Mouse (Mus musculus) heart, adult 2 months (tissue): ENCODE results near the gene Maml3. TPM values are rescaled to one million over a fixed set of nuclear protein-coding genes. Genes with fewer than 3 reads are reported as not detected.

Experiments
- DNase-seq, 2 experiments: peaks; one replicate each; pipeline ENCODE4 v3.0.0; 2021
- H3K27ac ChIP-seq: fragments of 200-600 bp; 2 replicates; pipeline ENCODE4 v1.8.1; 2022
- H3K27me3 ChIP-seq: fragments of 200-500 bp; 2 replicates; pipeline ENCODE4 v1.6.1; 2012; ENCODE audit warnings: mild to moderate bottlenecking, low read length, inconsistent platforms, mixed read lengths; ENCODE audit not compliant: control insufficient read depth, insufficient read depth
- H3K36me3 ChIP-seq: fragments of 200-500 bp; 2 replicates; pipeline ENCODE4 v1.6.1; 2012; ENCODE audit warnings: low read length, inconsistent platforms; ENCODE audit not compliant: control insufficient read depth, insufficient read depth
- H3K4me1 ChIP-seq: fragments of 200-500 bp; 2 replicates; pipeline ENCODE4 v1.6.1; 2011; ENCODE audit warnings: low read length; ENCODE audit not compliant: control insufficient read depth, insufficient read depth
- H3K4me3 ChIP-seq: fragments of 200-600 bp; 2 replicates; pipeline ENCODE4 v1.8.1; 2022
- H3K79me2 ChIP-seq: fragments of 200-500 bp; replicated peaks from 2 replicates; pipeline ENCODE4 v1.6.1; 2012; ENCODE audit warnings: mild to moderate bottlenecking, inconsistent platforms, low read length, moderate library complexity, mixed read lengths; ENCODE audit not compliant: control insufficient read depth, insufficient read depth
- H3K9ac ChIP-seq: fragments of 200-500 bp; 2 replicates; pipeline ENCODE4 v1.6.1; 2012; ENCODE audit warnings: low read depth, mild to moderate bottlenecking, control low read depth, inconsistent platforms, low read length, mixed read lengths
- CTCF ChIP-seq: fragments of 200-600 bp; IDR thresholded peaks from 2 replicates; pipeline ENCODE4 v1.8.1; 2022; ENCODE audit warnings: antibody characterized with exemption, mild to moderate bottlenecking, moderate library complexity
- EP300 ChIP-seq: fragments of 200-500 bp; IDR thresholded peaks from 2 replicates; pipeline ENCODE4 v1.6.1; 2011; ENCODE audit warnings: low read depth, low read length, control low read depth; ENCODE audit not compliant: insufficient read depth
- POLR2A ChIP-seq: fragments of 200-500 bp; IDR thresholded peaks from 2 replicates; pipeline ENCODE4 v1.6.1; 2011; ENCODE audit warnings: mild to moderate bottlenecking, low read depth, low read length, control low read depth; ENCODE audit not compliant: insufficient read depth
- WGBS: fragments of 180-500 bp; shearing (Covaris S2); methylation state at CpG from one replicate; pipeline ENCODE4 v1.1.7; 2018; 5-methylcytosine and 5-hydroxymethylcytosine counted together
- intact Hi-C: fragments of 180-260 bp; cut with DNase I; formaldehyde crosslinking; loops from one replicate; pipeline ENCODE4 v1.15.1; 2025
- polyA plus RNA-seq: library from polyadenylated mRNA; depleted of rRNA; stranded (reverse); fragments of >200 nt; gene quantifications from 2 replicates; pipeline ENCODE4 v1.2.3, GENCODE M21; 2012
- total RNA-seq, 2 experiments: library from RNA; stranded (reverse); gene quantifications; 2 replicates each; pipeline ENCODE4 v1.2.3; 2021

Gene Maml3
- total and polyA plus RNA-seq, 3 experiments = 1.9 to 2.8 (median 2.7) TPM

DNA sequence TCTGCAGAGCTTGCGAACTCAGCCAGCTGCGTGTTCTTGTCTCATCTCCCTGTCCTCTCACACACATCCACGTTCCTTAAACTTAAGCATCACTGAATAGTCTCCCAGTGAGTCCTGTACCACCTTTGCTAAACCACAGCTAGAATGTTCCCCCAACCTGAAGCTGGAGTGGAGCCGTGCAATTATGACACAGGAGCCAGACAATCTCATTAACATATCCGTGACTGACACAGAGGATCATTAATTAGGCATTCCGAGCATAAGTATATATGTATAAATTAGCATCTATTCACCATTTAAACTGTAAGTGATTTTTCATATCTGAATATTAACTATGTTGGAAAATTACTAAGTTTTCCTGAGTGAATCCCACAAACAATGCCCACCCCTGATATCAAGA is 181.1 kb downstream of the Maml3 start:
- no peak overlapping the region for H3K4me3 ChIP-seq
- no peak overlapping the region for H3K27ac ChIP-seq
- DNase-seq = no peak
- no peaks in the 10 kb centered on the region for H3K27me3 ChIP-seq
- no peaks in the 10 kb centered on the region for H3K4me1 ChIP-seq
- H3K36me3 ChIP-seq = no peaks in the 10 kb centered on the region
- no peak overlapping the region for H3K9ac ChIP-seq
- no peaks in the 10 kb centered on the region for H3K79me2 ChIP-seq
- intact Hi-C loops = no loop called here
- WGBS = 95% methylated on average over 6 of the region's 6 CpGs
- TF ChIP-seq EP300 = no peak

DNA sequence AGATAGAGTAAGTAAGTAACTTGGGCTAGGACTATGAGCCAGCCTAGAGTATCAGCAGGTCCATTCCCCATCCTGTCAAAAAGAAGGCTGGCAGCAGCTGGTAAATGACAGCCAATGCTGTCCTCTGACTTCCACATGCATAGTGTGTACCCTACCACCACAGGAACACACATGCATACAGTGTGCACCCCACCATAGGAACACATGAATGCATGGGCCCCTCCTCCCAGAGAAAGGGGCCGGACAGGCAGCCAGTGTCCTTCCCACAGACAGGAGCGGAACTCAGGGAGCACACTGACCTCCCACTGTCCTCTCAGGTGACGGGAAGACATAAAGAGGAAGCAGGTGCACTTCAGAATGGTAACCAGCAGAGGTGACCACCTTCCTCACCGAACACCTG is 188.0 kb downstream of the Maml3 start:
- TF ChIP-seq POLR2A (no peak), CTCF (no peak), EP300 (no peak)
- 95% methylated on average over 4 of the region's 4 CpGs for WGBS
- Histone ChIP-seq H3K4me1 (peaks cover 9% of the 10 kb centered on the region), H3K9ac (no peak overlapping the region), H3K36me3 (no peaks in the 10 kb centered on the region), H3K4me3 (no peak overlapping the region), H3K27ac (no peak overlapping the region), H3K79me2 (no peaks in the 10 kb centered on the region), H3K27me3 (no peaks in the 10 kb centered on the region)
- intact Hi-C loops = loop anchor here (2.0 to 10.0 kb wide), 2 partner anchors 212 to 282 kb away; no protein-coding TSS in a partner anchor
- DNase-seq = no peak

DNA sequence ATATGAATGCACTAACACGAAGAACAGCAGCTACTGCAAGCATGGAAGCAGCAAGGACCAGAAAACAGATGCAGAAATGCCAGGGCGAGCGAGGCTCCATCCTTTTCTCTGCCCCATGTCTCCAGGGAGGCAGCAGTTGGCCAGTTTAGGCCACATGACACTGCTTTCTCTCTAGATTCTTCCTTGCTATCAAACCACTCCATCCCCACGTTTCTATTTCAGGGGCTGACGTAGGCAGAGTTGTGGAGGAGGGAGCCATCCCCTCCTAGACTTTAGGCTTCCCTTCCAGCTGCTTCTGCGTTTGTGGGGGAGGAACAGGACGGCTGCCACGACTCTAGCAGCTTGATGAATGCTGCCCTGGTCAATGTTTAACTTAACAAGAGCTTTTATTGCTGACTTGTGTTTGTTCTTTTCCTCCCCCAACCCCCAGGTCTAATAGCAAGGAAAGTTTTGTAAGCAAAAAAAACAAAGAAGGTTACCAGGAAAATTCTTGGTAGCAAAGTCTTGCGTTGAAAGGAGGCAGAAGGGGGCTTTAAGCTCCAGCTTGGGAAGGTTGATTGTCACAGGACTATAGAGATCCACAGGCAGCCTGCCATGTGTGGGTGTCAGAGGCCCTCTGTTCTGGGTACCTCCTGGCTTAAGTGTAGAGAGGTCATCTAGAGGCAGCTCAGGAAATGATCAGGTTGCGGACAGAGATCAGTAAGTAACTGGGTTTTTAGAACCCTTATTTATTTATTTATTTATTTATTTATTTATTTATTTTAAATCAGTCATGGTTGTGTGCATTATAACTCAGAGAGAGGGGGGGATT is 188.6 kb downstream of the Maml3 start:
- H3K79me2 ChIP-seq = no peaks in the 10 kb centered on the region
- H3K4me1 ChIP-seq = peaks cover 9% of the 10 kb centered on the region
- TF ChIP-seq CTCF (no peak), POLR2A (peak; percentile 45; the same call in 1 of the 2 replicates), EP300 (peak; percentile 82; the same call in 1 of the 2 replicates)
- no peaks in the 10 kb centered on the region for H3K36me3 ChIP-seq
- peak overlapping the region; percentile 73 for H3K27ac ChIP-seq
- H3K4me3 ChIP-seq = no peak overlapping the region
- no peaks in the 10 kb centered on the region for H3K27me3 ChIP-seq
- WGBS = 12% methylated on average over 10 of the region's 10 CpGs
- H3K9ac ChIP-seq = peak overlapping the region; percentile 27
- intact Hi-C loops = loop anchor here (2.0 to 10.0 kb wide), 2 partner anchors 211 to 283 kb away; no protein-coding TSS in a partner anchor
- peak; percentile 61 to 78 for DNase-seq

DNA sequence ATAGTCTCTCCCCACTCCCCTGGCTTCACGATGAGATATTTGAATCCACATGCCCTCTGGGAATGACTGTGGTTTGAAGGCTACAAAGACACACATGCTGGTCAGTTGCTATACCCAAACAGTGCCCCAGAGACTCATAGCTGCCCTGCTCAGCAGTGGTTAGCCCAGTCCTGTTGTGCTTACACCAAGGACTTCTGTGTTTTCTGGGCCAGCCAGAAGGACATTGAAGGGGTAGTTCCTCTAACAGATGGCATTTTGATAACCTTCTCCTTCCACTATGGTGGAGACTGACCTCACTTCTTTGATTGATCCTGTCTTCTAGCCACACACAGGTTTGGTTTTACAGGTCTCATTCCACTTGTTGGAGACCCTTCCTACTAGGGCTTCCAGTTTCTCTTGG is 189.5 kb downstream of the Maml3 start:
- intact Hi-C loops = loop anchor here (2.0 to 10.0 kb wide), 2 partner anchors 187 to 211 kb away; no protein-coding TSS in a partner anchor
- H3K9ac ChIP-seq = no peak overlapping the region
- TF ChIP-seq CTCF = no peak
- TF ChIP-seq EP300 = no peak
- no peak for TF ChIP-seq POLR2A
- H3K36me3 ChIP-seq = no peaks in the 10 kb centered on the region
- H3K27me3 ChIP-seq = no peaks in the 10 kb centered on the region
- H3K4me3 ChIP-seq = no peak overlapping the region
- no peak for DNase-seq
- peak overlapping the region; percentile 73 for H3K27ac ChIP-seq
- H3K4me1 ChIP-seq = peaks cover 9% of the 10 kb centered on the region
- no peaks in the 10 kb centered on the region for H3K79me2 ChIP-seq
- WGBS = 36% methylated on average over 1 of the region's 1 CpGs

DNA sequence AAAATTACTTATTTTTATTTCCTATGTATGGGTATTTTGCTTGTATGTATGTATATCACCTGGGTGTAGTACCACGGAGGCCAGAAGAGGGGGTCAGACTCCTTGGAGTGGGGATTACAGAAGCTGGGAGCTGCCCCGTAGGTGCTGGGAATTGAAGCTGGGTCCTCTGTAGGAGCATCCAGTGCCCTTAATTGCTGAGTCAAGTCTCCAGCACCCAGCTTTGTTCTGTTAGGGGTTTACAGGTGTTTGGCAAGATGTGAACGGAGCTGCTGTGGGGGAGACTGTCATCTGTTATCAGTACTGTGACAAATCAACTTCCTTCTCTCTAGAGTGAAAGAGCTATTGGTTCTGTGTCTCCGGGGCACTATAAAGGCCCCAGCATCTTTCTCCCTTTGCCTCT is 190.0 kb downstream of the Maml3 start:
- Histone ChIP-seq H3K27me3 (no peaks in the 10 kb centered on the region), H3K27ac (peak overlapping the region; percentile 73; the same call in 1 of the 2 replicates), H3K79me2 (no peaks in the 10 kb centered on the region), H3K4me3 (no peak overlapping the region), H3K9ac (no peak overlapping the region), H3K36me3 (no peaks in the 10 kb centered on the region), H3K4me1 (peaks cover 9% of the 10 kb centered on the region)
- intact Hi-C loops = loop anchor here (2.0 to 10.0 kb wide), 2 partner anchors 188 to 210 kb away; no protein-coding TSS in a partner anchor
- TF ChIP-seq POLR2A (no peak), CTCF (0 out of 2 replicates have a peak, but pooled peaks have one; percentile 15), EP300 (no peak)
- DNase-seq = no peak
- 74% methylated on average over 4 of the region's 4 CpGs for WGBS

DNA sequence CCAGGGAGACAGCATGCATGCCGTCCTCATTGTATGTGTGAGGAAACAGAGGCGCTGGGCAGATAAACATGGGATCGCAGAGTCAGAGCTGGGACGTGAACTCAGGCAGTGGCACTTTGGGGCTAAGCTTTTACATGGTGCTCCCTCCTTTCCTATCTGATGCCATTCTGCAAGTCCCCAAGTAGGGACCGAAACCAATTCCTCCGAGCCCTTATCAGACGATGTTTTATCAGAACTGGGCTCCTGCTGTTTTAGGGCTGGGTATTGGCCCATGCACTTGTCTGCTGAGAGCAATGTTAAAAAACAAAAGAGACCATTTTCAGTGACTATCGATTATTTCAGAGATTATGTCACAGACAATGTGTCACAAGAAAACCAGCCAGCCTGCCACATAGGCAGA is 191.4 kb downstream of the Maml3 start:
- no peaks in the 10 kb centered on the region for H3K79me2 ChIP-seq
- H3K9ac ChIP-seq = no peak overlapping the region
- no peaks in the 10 kb centered on the region for H3K36me3 ChIP-seq
- intact Hi-C loops = loop anchor here (10.0 kb wide), 1 partner anchor 209 kb away; no protein-coding TSS in a partner anchor
- TF ChIP-seq POLR2A = no peak
- TF ChIP-seq CTCF = no peak
- no peak for TF ChIP-seq EP300
- no peaks in the 10 kb centered on the region for H3K27me3 ChIP-seq
- H3K27ac ChIP-seq = no peak overlapping the region
- 85% methylated on average over 8 of the region's 8 CpGs for WGBS
- no peak for DNase-seq
- no peak overlapping the region for H3K4me3 ChIP-seq
- H3K4me1 ChIP-seq = peaks cover 9% of the 10 kb centered on the region
